Mouse (Mus musculus) hindbrain, postnatal 0 days (tissue): ENCODE measurements at regions not wholly inside any gene's neighbourhood (a gene's known extent, or its start where the extent isn't known, plus 50 kb on each side); places are given as distances from the start of the nearest gene placed in this dataset.

Source experiments
- ATAC-seq: fragments of 200-750 bp; cut with Nextera tagmentation; 2 replicates; pipeline ENCODE4 v1.8.0; 2017; ENCODE audit warnings: mild to moderate bottlenecking, moderate TSS enrichment, moderate library complexity
- DNase-seq: peaks from one replicate; pipeline ENCODE4 v3.0.0-alpha.2; 2015; ENCODE audit warnings: low spot score
- H3K27ac ChIP-seq: fragments of 300-500 bp; sonication (generic); 2 replicates; pipeline ENCODE4 v1.5.1; 2014; ENCODE audit warnings: mild to moderate bottlenecking
- H3K27me3 ChIP-seq: fragments of 300-500 bp; sonication (generic); 2 replicates; pipeline ENCODE4 v1.6.1; 2014; ENCODE audit warnings: low read length, mixed read lengths; ENCODE audit not compliant: insufficient read depth
- H3K36me3 ChIP-seq: fragments of 300-500 bp; sonication (generic); 2 replicates; pipeline ENCODE4 v1.6.1; 2014; ENCODE audit warnings: low read length, mixed read lengths; ENCODE audit not compliant: insufficient read depth
- H3K4me1 ChIP-seq: fragments of 300-500 bp; sonication (generic); 2 replicates; pipeline ENCODE4 v1.6.1; 2014; ENCODE audit warnings: antibody characterized with exemption, low read length, mixed read lengths; ENCODE audit not compliant: insufficient read depth
- H3K4me2 ChIP-seq: fragments of 300-500 bp; sonication (generic); 2 replicates; pipeline ENCODE4 v1.6.1; 2014; ENCODE audit warnings: low read depth, mild to moderate bottlenecking, low read length, moderate library complexity, mixed read lengths
- H3K4me3 ChIP-seq: fragments of 300-500 bp; sonication (generic); 2 replicates; pipeline ENCODE4 v1.5.1; 2014; ENCODE audit warnings: low read length
- H3K9ac ChIP-seq: fragments of 300-500 bp; sonication (generic); replicated peaks from 2 replicates; pipeline ENCODE4 v1.6.1; 2014; ENCODE audit warnings: mild to moderate bottlenecking, low read length, moderate library complexity, mixed read lengths
- H3K9me3 ChIP-seq: fragments of 300-500 bp; sonication (generic); 2 replicates; pipeline ENCODE4 v1.6.1; 2016; ENCODE audit warnings: low read length, mixed read lengths
- CTCF ChIP-seq: IDR thresholded peaks from 2 replicates; pipeline ENCODE4 v1.5.1; 2016; ENCODE audit warnings: antibody characterized with exemption, control low read depth, low read depth
- WGBS: fragments of 180-500 bp; shearing (Covaris S2); extraction: QIAGEN DNeasy Blood & Tissue Kit; methylation state at CpG from one replicate; pipeline ENCODE4 v1.1.7; 2014; 5-methylcytosine and 5-hydroxymethylcytosine counted together

DNA sequence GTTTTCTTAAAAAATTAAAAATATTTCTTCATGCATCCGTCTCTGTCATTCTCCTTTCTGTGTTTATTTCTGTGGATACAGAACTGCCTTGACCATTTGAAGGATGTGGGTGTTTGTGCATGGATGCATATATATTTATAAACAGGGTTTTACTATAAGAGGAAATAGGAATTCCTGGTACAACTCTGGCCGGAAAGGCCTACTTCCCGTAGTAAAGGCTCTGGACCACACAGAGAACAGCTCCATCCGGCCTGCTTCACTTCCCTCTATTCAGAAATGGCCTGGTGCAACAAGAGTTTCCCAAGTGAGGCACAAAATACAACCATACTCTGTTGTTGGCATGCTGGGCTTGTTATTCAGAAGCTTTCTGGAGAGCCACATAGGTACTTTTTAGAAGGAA, 182.1 kb upstream of the Hhip start:
- Histone ChIP-seq H3K9ac (no peak overlapping the region), H3K27me3 (no peaks in the 10 kb centered on the region), H3K4me1 (no peaks in the 10 kb centered on the region), H3K4me2 (no peak overlapping the region), H3K36me3 (no peaks in the 10 kb centered on the region), H3K9me3 (no peaks in the 10 kb centered on the region), H3K27ac (no peak overlapping the region), H3K4me3 (no peak overlapping the region)
- WGBS, result 89% methylated on average over 4 of the region's 4 CpGs
- DNase-seq, result no peak
- no peak for TF ChIP-seq CTCF
- no peak for ATAC-seq

DNA sequence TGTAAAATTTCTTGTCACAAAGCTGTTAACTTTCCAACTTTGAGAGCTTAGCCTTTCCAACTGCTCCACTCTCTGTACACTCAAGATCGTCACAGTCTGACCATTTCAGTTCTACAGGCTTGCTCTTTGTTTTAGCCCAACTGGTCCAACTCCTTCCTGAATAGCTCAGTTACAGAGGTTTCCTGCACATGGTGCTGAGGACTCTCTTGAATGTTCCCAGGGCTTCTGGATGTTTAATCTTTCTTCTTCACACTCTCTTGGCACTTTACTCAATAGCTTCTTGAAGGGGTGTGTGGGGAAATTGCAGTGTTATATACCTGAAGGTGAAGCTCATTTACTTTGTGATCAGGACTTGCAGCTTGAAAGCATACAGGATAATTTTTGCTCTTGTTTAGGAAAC, 152.6 kb upstream of the Hhip start:
- H3K27me3 ChIP-seq, result no peaks in the 10 kb centered on the region
- ATAC-seq (no peak), DNase-seq (no peak)
- no peak overlapping the region for H3K4me2 ChIP-seq
- WGBS, result 69% methylated on average over 1 of the region's 1 CpGs
- no peaks in the 10 kb centered on the region for H3K4me1 ChIP-seq
- H3K9me3 ChIP-seq, result no peaks in the 10 kb centered on the region
- H3K27ac ChIP-seq, result no peak overlapping the region
- no peak overlapping the region for H3K4me3 ChIP-seq
- no peak for TF ChIP-seq CTCF
- H3K9ac ChIP-seq, result no peak overlapping the region
- no peaks in the 10 kb centered on the region for H3K36me3 ChIP-seq

GRCm38 (mm10) chr8:80204678-80205654, 147.2 kb upstream of the Hhip start:
- 36% methylated on average over 15 of the region's 15 CpGs for WGBS
- H3K4me3 ChIP-seq, result no peak overlapping the region
- no peak overlapping the region for H3K9ac ChIP-seq
- H3K4me1 ChIP-seq, result no peaks in the 10 kb centered on the region
- no peak for DNase-seq
- H3K36me3 ChIP-seq, result no peaks in the 10 kb centered on the region
- H3K9me3 ChIP-seq, result no peaks in the 10 kb centered on the region
- TF ChIP-seq CTCF, result no peak
- H3K27ac ChIP-seq, result no peak overlapping the region
- no peak overlapping the region for H3K4me2 ChIP-seq
- no peak for ATAC-seq
- no peaks in the 10 kb centered on the region for H3K27me3 ChIP-seq

DNA sequence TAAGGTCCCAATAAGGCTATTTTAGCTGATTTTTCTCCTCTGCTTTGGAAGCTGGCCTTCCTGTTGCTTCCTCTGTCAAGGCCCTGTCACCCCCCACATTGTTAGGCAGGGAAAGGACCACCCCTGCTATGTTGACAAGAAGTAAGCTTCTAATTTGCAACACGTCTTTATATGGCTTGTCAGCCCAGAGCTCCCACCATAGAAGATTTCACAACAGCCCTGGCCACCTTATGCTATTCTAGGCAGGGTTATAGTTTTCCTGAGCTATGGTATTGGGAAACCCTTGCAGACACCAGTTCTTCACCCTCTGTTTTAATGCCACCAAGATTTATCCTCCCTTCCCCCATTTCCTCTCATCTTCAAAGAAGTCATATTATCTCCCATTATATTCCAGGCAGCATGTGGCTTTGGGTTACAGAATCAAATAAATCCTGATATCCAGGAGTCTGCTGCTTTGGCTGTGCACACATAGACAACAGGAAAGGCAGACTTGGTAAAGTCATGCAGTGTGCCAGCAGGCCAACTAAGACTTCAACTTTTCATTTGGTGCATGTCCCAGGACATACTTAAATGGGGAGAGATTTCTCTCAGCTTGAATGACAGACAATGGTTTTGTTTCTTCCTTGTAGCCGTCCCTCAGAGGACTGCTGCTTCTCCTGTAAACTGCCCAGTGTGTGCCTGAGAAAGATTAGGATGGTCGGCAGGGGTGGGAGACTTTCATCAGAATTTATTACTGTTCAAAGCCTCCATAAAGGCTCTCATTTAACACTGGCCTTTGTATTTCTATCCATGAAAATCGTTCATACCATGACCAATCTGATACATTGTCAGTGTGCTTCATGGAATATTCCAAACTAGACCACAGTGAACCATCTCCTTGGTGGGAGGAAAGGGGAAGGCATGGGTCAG, 146.2 kb upstream of the Hhip start:
- Histone ChIP-seq H3K36me3 (no peaks in the 10 kb centered on the region), H3K4me1 (no peaks in the 10 kb centered on the region), H3K4me3 (no peak overlapping the region), H3K9ac (no peak overlapping the region), H3K4me2 (no peak overlapping the region), H3K9me3 (no peaks in the 10 kb centered on the region), H3K27ac (no peak overlapping the region), H3K27me3 (no peaks in the 10 kb centered on the region)
- no peak for DNase-seq
- WGBS, result 27% methylated on average over 4 of the region's 4 CpGs
- peak; percentile 56; the same call in 1 of the 2 replicates for ATAC-seq
- no peak for TF ChIP-seq CTCF

GRCm38 (mm10) chr8:80197680-80198079, 139.9 kb upstream of the Hhip start:
- Histone ChIP-seq H3K27ac (no peak overlapping the region), H3K9ac (no peak overlapping the region), H3K4me2 (no peak overlapping the region), H3K36me3 (no peaks in the 10 kb centered on the region), H3K4me1 (no peaks in the 10 kb centered on the region), H3K9me3 (no peaks in the 10 kb centered on the region), H3K27me3 (no peaks in the 10 kb centered on the region), H3K4me3 (no peak overlapping the region)
- DNase-seq (no peak), ATAC-seq (no peak)
- 92% methylated on average over 4 of the region's 4 CpGs for WGBS
- TF ChIP-seq CTCF, result no peak

DNA sequence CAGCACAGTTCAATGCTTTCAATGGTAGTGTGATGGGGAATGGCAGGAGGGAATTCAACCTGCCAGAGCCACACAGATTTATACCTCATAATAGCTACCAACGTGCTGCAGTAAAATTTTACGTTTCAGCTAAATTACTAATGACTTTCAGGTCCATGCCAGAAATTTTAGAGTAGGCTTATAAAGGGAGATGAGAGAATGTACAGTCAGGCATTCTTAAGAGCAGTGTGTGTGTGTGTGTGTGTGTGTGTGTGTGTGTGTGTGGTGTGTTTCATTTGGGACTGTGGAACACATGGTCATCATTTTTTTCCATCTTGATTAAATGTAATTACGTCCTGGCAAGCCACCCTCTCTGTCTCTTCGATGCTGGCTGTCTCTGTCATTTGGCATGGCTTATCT, 132.7 kb upstream of the Hhip start:
- no peak for TF ChIP-seq CTCF
- ATAC-seq, result no peak

More for the DNA sequence above, 132.7 kb upstream of the Hhip start:
- Histone ChIP-seq H3K9ac (no peak overlapping the region), H3K27ac (no peak overlapping the region), H3K36me3 (no peaks in the 10 kb centered on the region), H3K9me3 (no peaks in the 10 kb centered on the region), H3K4me2 (no peak overlapping the region), H3K4me3 (no peak overlapping the region), H3K4me1 (no peaks in the 10 kb centered on the region), H3K27me3 (no peaks in the 10 kb centered on the region)
- no peak for DNase-seq
- WGBS, result 74% methylated on average over 4 of the region's 4 CpGs
